Mouse (Mus musculus): ENCODE data around the gene Utf1.

DNA sequence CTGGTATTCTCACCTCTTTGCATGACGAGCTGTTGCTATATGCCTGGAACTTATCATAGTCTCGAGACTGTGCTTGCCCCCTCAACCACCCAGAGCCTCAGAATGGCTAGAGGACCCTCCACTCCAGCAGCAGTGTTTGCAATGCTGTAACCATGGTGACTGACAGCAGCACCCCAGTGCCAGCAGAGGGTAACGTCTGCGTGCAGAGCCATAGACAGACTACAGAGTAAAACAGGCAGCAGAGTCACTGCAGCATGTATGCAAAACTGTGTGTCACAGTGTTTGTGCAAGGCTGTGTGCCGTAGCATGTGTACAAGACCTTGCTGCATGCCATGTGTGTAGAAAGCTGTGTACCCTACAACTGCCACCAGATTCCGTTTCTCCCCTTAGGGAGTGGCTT, 34.1 kb upstream of the Utf1 start:
- no peak for TF ChIP-seq CTCF (IDR thresholded peaks at IDR 0.05; ENCODE audit: control insufficient read depth, insufficient read depth, low read length)
- no peak for TF ChIP-seq POLR2A (IDR thresholded peaks at IDR 0.05; ENCODE audit: borderline replicate concordance, control insufficient read depth, low read depth, low read length)

Data from bone marrow, adult 2 months (tissue).